Mouse (Mus musculus) G1E (cell line): ENCODE measurements around the gene Cdc37l1. TPM values are rescaled to one million over a fixed set of nuclear protein-coding genes. Genes with fewer than 3 reads are reported as not detected.

Experiments
- ATAC-seq: 2 replicates; pipeline ENCODE4 v1.8.0; 2016; ENCODE audit warnings: mild to moderate bottlenecking; ENCODE audit not compliant: insufficient number of reproducible peaks, poor library complexity, low FRiP score, severe bottlenecking; ENCODE audit errors: extremely low read depth
- DNase-seq: peaks from one replicate; pipeline ENCODE4 v3.0.0; 2012; ENCODE audit warnings: low spot score
- H3K27me3 ChIP-seq: 2 replicates; pipeline ENCODE4 v1.6.1; 2012; ENCODE audit warnings: mild to moderate bottlenecking, low read length, inconsistent platforms; ENCODE audit not compliant: insufficient read depth
- H3K36me3 ChIP-seq: replicated peaks from 2 replicates; pipeline ENCODE3; 2012; ENCODE audit warnings: mild to moderate bottlenecking, inconsistent platforms
- H3K4me1 ChIP-seq: 2 replicates; pipeline ENCODE4 v1.6.1; 2012; ENCODE audit warnings: low read depth, low read length, inconsistent platforms, mixed read lengths; ENCODE audit not compliant: insufficient read depth
- H3K4me3 ChIP-seq: 2 replicates; pipeline ENCODE4 v1.5.1; 2012; ENCODE audit warnings: low read depth, mild to moderate bottlenecking, inconsistent platforms, low read length, moderate library complexity, mixed read lengths
- H3K9me3 ChIP-seq: replicated peaks from 2 replicates; pipeline ENCODE4 v1.6.1; 2012; ENCODE audit warnings: inconsistent platforms
- CTCF ChIP-seq: IDR thresholded peaks from 2 replicates; pipeline ENCODE4 v1.5.1; 2012; ENCODE audit warnings: low read depth, low read length, inconsistent platforms, mixed read lengths
- GATA1 ChIP-seq: IDR thresholded peaks from 2 replicates; pipeline ENCODE4 v1.6.1; 2012; ENCODE audit warnings: borderline replicate concordance, low read length, inconsistent platforms, mixed read lengths
- GATA2 ChIP-seq: IDR thresholded peaks from 2 replicates; pipeline ENCODE4 v1.6.1; 2012; ENCODE audit warnings: low read depth, low read length, inconsistent platforms, borderline replicate concordance
- POLR2AphosphoS5 ChIP-seq: IDR thresholded peaks from 2 replicates; pipeline ENCODE4 v1.6.1; 2012; ENCODE audit warnings: low read depth, low read length, inconsistent platforms; ENCODE audit not compliant: insufficient replicate concordance
- TAL1 ChIP-seq: conservative IDR thresholded peaks from 2 replicates; pipeline ENCODE4 v1.6.1; 2012; ENCODE audit warnings: low read depth, low read length, inconsistent platforms, mixed read lengths
- polyA plus RNA-seq: library from polyadenylated mRNA; stranded (reverse); fragments of >175 nt; gene quantifications from 2 replicates; pipeline ENCODE4 v1.2.3, GENCODE M21; 2012
- total RNA-seq, 2 experiments: library from RNA; stranded (forward) in 1 of 2; stranded (reverse) in 1 of 2; fragments of 200-1000 nt in 1 of 2; fragments of >200 nt in 1 of 2; fragmentation: Nextera tagmentation in 1 of 2; gene quantifications; 2 replicates each; pipeline ENCODE4 v1.2.3; 2014 to 2017

Gene Cdc37l1
- total and polyA plus RNA-seq, 3 experiments: 5.1 to 83.8 (median 64.7) TPM

- Histone ChIP-seq H3K27me3 (no peaks in the 10 kb centered on the region), H3K36me3 (peaks cover 71% of the 10 kb centered on the region), H3K4me1 (peaks cover 34% of the 10 kb centered on the region), H3K9me3 (peaks cover 3% of the 10 kb centered on the region), H3K4me3 (no peak overlapping the region)
- no peak for DNase-seq
- TF ChIP-seq CTCF (no peak), GATA2 (no peak), GATA1 (no peak), TAL1 (no peak), POLR2AphosphoS5 (no peak)
- ATAC-seq: no peak
Observed at GRCm38 (mm10) chr19:29042647-29043046, 52.5 kb downstream of the Cdc37l1 start.

DNA sequence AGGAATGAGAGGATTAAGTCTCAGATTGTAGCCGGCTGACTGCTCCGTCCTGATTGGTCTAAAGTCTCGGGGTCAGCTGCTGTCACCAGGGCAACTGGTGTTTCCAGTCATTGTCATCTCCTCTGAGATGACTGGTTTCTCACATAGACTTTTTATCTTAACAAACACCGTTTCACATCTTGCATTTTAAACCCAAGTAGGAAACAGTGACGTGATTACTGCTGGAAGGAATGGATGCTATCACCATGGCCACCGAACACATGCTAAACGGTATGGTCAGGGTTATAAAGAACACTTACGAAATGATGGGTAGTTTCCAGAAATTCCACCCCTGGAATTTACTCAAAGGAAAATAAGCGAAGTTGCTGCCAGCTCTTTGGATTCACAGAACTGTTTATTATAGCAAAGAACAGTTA is 54.2 kb downstream of the Cdc37l1 start:
- DNase-seq (no peak), ATAC-seq (no peak)
- no peaks in the 10 kb centered on the region for H3K27me3 ChIP-seq
- H3K9me3 ChIP-seq: peaks cover 3% of the 10 kb centered on the region
- H3K36me3 ChIP-seq: peaks cover 56% of the 10 kb centered on the region
- peaks cover 50% of the 10 kb centered on the region for H3K4me1 ChIP-seq
- H3K4me3 ChIP-seq: no peak overlapping the region
- TF ChIP-seq TAL1 (no peak), POLR2AphosphoS5 (no peak)

DNA sequence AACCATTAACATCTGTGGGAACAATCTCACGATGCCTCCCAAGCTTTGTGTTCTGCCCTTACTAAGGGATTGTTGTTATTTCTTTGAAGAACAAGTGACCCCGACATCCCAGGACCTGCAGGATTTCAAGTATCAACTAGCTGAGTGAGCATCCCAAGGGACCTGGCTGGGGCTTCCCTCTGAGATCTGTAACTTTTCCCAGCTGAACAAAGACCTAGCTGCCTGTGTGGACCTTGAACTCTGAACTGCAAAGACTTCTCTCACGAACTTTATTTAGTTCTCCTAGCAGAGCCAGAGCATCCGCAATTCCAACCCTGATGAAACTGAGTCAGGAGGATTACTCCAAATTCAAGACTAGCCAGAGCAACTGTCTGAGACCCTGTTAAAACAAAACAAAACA is 55.2 kb downstream of the Cdc37l1 start:
- no peaks in the 10 kb centered on the region for H3K27me3 ChIP-seq
- H3K9me3 ChIP-seq: no peaks in the 10 kb centered on the region
- no peak for TF ChIP-seq TAL1
- no peak for TF ChIP-seq CTCF
- TF ChIP-seq GATA1: no peak
- no peak for TF ChIP-seq POLR2AphosphoS5
- no peak for TF ChIP-seq GATA2
- H3K36me3 ChIP-seq: peaks cover 47% of the 10 kb centered on the region
- no peak overlapping the region for H3K4me3 ChIP-seq
- H3K4me1 ChIP-seq: peaks cover 57% of the 10 kb centered on the region
- DNase-seq (no peak), ATAC-seq (no peak)

DNA sequence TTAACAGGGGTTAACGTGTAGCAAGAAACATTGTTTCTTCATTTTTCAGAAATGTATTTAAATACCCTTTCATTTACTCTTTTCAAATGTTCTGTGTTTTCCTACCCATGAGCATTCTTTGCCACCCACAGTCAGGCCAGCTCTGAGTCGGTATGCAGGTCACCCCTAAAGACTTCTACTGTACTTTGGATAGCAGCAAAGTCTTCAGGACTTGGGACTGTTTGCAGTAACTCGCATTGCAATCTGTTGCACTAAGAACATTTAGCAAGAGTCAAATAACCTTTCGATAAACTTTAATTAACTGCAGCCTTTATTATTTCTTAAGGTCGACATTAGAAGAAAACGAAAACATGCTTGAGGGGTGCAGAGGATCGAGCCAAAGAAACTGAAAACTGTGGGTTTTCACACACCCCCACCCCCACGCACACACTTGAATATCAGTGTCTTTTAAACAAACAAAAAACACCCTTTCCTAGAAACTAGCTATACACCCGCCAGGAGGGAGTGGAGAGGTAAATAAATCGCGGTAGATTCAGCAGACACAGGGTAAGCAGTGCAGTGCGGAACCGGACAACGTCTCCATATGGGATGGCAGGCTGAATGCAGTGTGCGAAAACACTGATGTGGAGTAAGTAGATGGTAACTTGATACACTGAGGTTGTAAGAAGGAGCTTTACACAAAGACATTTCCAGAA is 56.0 kb downstream of the Cdc37l1 start:
- peak overlapping the region; percentile 87 for H3K4me3 ChIP-seq
- no peaks in the 10 kb centered on the region for H3K27me3 ChIP-seq
- TF ChIP-seq GATA2: no peak
- no peak for TF ChIP-seq TAL1
- TF ChIP-seq POLR2AphosphoS5: no peak
- no peak for TF ChIP-seq GATA1
- TF ChIP-seq CTCF: no peak
- DNase-seq: no peak
- 0 out of 2 replicates have a peak, but pooled peaks have one; percentile 19 for ATAC-seq
- peaks cover 62% of the 10 kb centered on the region for H3K4me1 ChIP-seq
- no peaks in the 10 kb centered on the region for H3K9me3 ChIP-seq
- peaks cover 43% of the 10 kb centered on the region for H3K36me3 ChIP-seq

DNA sequence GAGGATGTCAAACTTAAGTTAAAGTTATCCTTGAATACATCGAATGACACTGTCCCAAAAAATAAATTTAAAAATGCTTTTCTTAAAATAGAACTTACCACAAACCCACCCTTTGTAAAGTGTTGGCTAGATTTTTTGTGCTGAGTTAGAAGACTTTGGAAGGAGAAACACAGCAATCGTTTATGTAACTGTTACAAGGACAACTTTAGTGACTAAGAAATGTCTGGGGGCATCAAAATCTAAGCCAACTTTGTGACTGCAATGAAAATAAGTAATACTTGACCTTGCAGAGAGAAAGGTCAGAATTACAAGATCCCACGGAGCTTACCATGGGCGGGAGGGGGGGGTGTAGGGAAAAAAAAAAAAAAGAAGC is 56.8 kb downstream of the Cdc37l1 start:
- no peak for DNase-seq
- no peak for ATAC-seq
- TF ChIP-seq GATA2: no peak
- no peak for TF ChIP-seq GATA1

GRCm38 (mm10) chr19:29047334-29048170 is 57.4 kb downstream of the Cdc37l1 start, which contains the start of gene Ak3:
Gene Ak3 (minus strand): TSS chr19:29047961.
- Histone ChIP-seq H3K4me1 (peaks cover 70% of the 10 kb centered on the region), H3K9me3 (no peaks in the 10 kb centered on the region), H3K36me3 (peaks cover 31% of the 10 kb centered on the region), H3K27me3 (no peaks in the 10 kb centered on the region), H3K4me3 (peak within 1 kb of the TSS; percentile 87)
- DNase-seq (peak; percentile 89), ATAC-seq (peak; percentile 48; the same call in 1 of the 2 replicates)
- TF ChIP-seq GATA2: no peak
- no peak for TF ChIP-seq TAL1
- no peak for TF ChIP-seq CTCF
- no peak for TF ChIP-seq GATA1
- TF ChIP-seq POLR2AphosphoS5: no peak

More for the DNA sequence above, 56.8 kb downstream of the Cdc37l1 start:
- Histone ChIP-seq H3K4me3 (peak overlapping the region; percentile 87), H3K9me3 (no peaks in the 10 kb centered on the region), H3K36me3 (peaks cover 37% of the 10 kb centered on the region), H3K27me3 (no peaks in the 10 kb centered on the region), H3K4me1 (peaks cover 68% of the 10 kb centered on the region)
